Mouse (Mus musculus) brain, embryonic 14.5 days (tissue): ENCODE measurements around the gene Chst8. TPM values are rescaled to one million over a fixed set of nuclear protein-coding genes. Genes with fewer than 3 reads are reported as not detected.
A peak's percentile ranks its signal among the peaks of the same experiment; 100 is the strongest.

Experiments used
- DNase-seq: peaks from one replicate; pipeline ENCODE4 v3.0.0-alpha.2; 2011; ENCODE audit warnings: low read depth
- CTCF ChIP-seq: fragments of 200-500 bp; IDR thresholded peaks from 2 replicates; pipeline ENCODE4 v1.5.1; 2012; ENCODE audit warnings: inconsistent platforms, mild to moderate bottlenecking, moderate library complexity, borderline replicate concordance; ENCODE audit not compliant: insufficient read depth, insufficient read length; ENCODE audit errors: extremely low read depth
- POLR2A ChIP-seq: fragments of 200-500 bp; IDR thresholded peaks from 2 replicates; pipeline ENCODE4 v1.6.1; 2012; ENCODE audit warnings: mild to moderate bottlenecking, inconsistent platforms, borderline replicate concordance; ENCODE audit not compliant: poor library complexity, insufficient read depth, insufficient read length, severe bottlenecking; ENCODE audit errors: extremely low read depth
- polyA plus RNA-seq: library from polyadenylated mRNA; depleted of rRNA; stranded (reverse); fragments of >200 nt; gene quantifications from 2 replicates; pipeline ENCODE4 v1.2.3, GENCODE M21; 2012

Gene Chst8
- polyA plus RNA-seq, 1 experiment, result 13.3 TPM

- TF ChIP-seq POLR2A (no peak), CTCF (no peak)
- DNase-seq, result peak; percentile 76
Observed at GRCm38 (mm10) chr7:34798039-34798438, 14.5 kb downstream of the Chst8 start.

GRCm38 (mm10) chr7:34790459-34790858, 22.1 kb downstream of the Chst8 start:
- DNase-seq, result no peak
- TF ChIP-seq CTCF, result peak; percentile 26; the same call in 1 of the 2 replicates
- no peak for TF ChIP-seq POLR2A

- DNase-seq, result no peak
Observed at GRCm38 (mm10) chr7:34787171-34787570, 25.3 kb downstream of the Chst8 start.

GRCm38 (mm10) chr7:34785052-34785451, 27.5 kb downstream of the Chst8 start:
- DNase-seq, result no peak
- TF ChIP-seq POLR2A (no peak), CTCF (no peak)

More at GRCm38 (mm10) chr7:34787171-34787570, 25.3 kb downstream of the Chst8 start:
- TF ChIP-seq POLR2A (no peak), CTCF (no peak)

GRCm38 (mm10) chr7:34784469-34784868, 28.0 kb downstream of the Chst8 start:
- no peak for TF ChIP-seq CTCF
- no peak for TF ChIP-seq POLR2A
- no peak for DNase-seq

GRCm38 (mm10) chr7:34781988-34782387, 30.5 kb downstream of the Chst8 start:
- no peak for TF ChIP-seq POLR2A
- TF ChIP-seq CTCF, result peak; percentile 29; the same call in 1 of the 2 replicates
- no peak for DNase-seq

GRCm38 (mm10) chr7:34781217-34781616, 31.3 kb downstream of the Chst8 start:
- TF ChIP-seq POLR2A (no peak), CTCF (peak; percentile 31; the same call in 1 of the 2 replicates)
- DNase-seq, result no peak

GRCm38 (mm10) chr7:34778426-34778825, 34.1 kb downstream of the Chst8 start:
- peak; percentile 78 for DNase-seq
- TF ChIP-seq POLR2A, result no peak
- no peak for TF ChIP-seq CTCF

- DNase-seq, result peak; percentile 68
- no peak for TF ChIP-seq POLR2A
Observed at GRCm38 (mm10) chr7:34775659-34776058, 36.9 kb downstream of the Chst8 start.

- TF ChIP-seq POLR2A (no peak), CTCF (no peak)
- no peak for DNase-seq
Observed at GRCm38 (mm10) chr7:34774947-34775346, 37.6 kb downstream of the Chst8 start.

GRCm38 (mm10) chr7:34774020-34774419, 38.5 kb downstream of the Chst8 start:
- no peak for TF ChIP-seq POLR2A
- no peak for TF ChIP-seq CTCF
- peak; percentile 86 for DNase-seq

GRCm38 (mm10) chr7:34773309-34773708, 39.2 kb downstream of the Chst8 start:
- no peak for TF ChIP-seq CTCF
- no peak for TF ChIP-seq POLR2A
- peak; percentile 54 for DNase-seq
